Mouse (Mus musculus) natural killer cell, adult 2 months (primary cell): ENCODE measurements around the gene Slc26a6.

ENCODE experiments used
- DNase-seq, 2 experiments: peaks; one replicate each; pipeline ENCODE4 v3.0.0; 2022; ENCODE audit warnings: low spot score in 2 of 2

Slc26a6 gene

DNA sequence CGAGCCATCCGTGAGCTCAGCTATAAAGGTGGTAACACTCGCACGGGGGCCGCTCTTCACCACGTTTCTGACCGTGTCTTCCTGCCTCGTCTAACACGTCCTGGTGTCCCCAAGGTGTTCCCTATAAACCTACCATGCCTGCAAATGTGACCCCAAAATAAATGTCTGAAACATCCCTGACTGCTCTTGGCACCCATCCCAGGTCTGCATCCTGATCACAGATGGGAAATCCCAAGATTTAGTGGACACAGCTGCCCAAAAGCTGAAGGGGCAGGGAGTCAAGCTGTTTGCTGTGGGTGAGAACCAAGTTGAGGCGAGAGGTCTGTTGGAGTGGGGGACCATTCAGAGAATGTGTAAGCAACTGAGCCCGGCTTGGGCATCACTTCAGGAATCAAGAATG lies 102.2 kb downstream of the Slc26a6 start:
- no peak for DNase-seq

DNA sequence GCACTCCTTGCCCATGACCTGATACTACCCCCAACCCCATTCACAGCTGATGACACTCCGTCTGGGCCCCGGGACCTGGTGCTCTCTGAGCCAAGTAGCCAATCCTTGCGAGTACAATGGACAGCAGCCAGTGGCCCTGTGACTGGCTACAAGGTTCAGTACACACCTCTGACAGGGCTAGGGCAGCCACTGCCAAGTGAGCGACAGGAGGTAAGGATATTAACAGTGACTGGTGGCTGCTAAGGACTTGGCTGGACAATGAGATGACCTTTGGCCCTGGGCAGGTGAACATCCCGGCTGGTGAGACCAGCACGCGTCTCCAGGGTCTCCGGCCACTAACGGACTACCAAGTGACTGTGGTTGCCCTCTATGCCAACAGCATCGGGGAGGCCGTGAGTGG lies 102.8 kb downstream of the Slc26a6 start:
- no peak for DNase-seq
